Mouse (Mus musculus): Measurements from ENCODE around the gene Rmnd5b. TPM values are rescaled to one million over a fixed set of nuclear protein-coding genes. Genes with fewer than 3 reads are reported as not detected.
"Not testable (repeated sequence)": the region's sequence is repeated elsewhere in the genome, so short reads cannot be mapped to it uniquely, and the experiment has no call there.

Rmnd5b gene
- total RNA-seq, 2 experiments from 2014 or later: 60.0 to 62.6 TPM

GRCm38 (mm10) chr11:51649111-51649888 is 13.6 kb upstream of the Rmnd5b start:
- no peak for DNase-seq

- no peak for DNase-seq
Measured at GRCm38 (mm10) chr11:51648566-51648965, 12.9 kb upstream of the Rmnd5b start.

GRCm38 (mm10) chr11:51646751-51647667 is 11.3 kb upstream of the Rmnd5b start:
- no peak for DNase-seq

GRCm38 (mm10) chr11:51646245-51646644 is 10.5 kb upstream of the Rmnd5b start:
- DNase-seq: no peak

GRCm38 (mm10) chr11:51645293-51645692 is 9.6 kb upstream of the Rmnd5b start:
- DNase-seq: no peak

- DNase-seq: no peak
Measured at GRCm38 (mm10) chr11:51644217-51644616, 8.5 kb upstream of the Rmnd5b start.

- DNase-seq: no peak
Measured at GRCm38 (mm10) chr11:51643761-51644160, 8.1 kb upstream of the Rmnd5b start.

GRCm38 (mm10) chr11:51643202-51643601 is 7.5 kb upstream of the Rmnd5b start:
- no peak for DNase-seq

- DNase-seq: no peak
Measured at GRCm38 (mm10) chr11:51640748-51641147, 5.1 kb upstream of the Rmnd5b start.

GRCm38 (mm10) chr11:51638497-51638896 is 2.8 kb upstream of the Rmnd5b start:
- DNase-seq: no peak

GRCm38 (mm10) chr11:51637971-51638414 is 2.3 kb upstream of the Rmnd5b start:
- no peak for DNase-seq

GRCm38 (mm10) chr11:51636323-51636684 is 608 bp upstream of the Rmnd5b start:
- DNase-seq: no peak

- DNase-seq: no peak
Measured at GRCm38 (mm10) chr11:51635127-51635524, 570 bp downstream of the Rmnd5b start.

GRCm38 (mm10) chr11:51633721-51634120 is 2.0 kb downstream of the Rmnd5b start:
- no peak for DNase-seq

GRCm38 (mm10) chr11:51633200-51633599 is 2.5 kb downstream of the Rmnd5b start:
- DNase-seq: not testable (repeated sequence)

- DNase-seq: no peak
Measured at GRCm38 (mm10) chr11:51632130-51632753, 3.5 kb downstream of the Rmnd5b start.

GRCm38 (mm10) chr11:51629651-51630314 is 5.9 kb downstream of the Rmnd5b start:
- peak; percentile 70 to 72 for DNase-seq

GRCm38 (mm10) chr11:51627907-51628306 is 7.8 kb downstream of the Rmnd5b start:
- DNase-seq: no peak

GRCm38 (mm10) chr11:51627425-51627824 is 8.3 kb downstream of the Rmnd5b start:
- no peak for DNase-seq

- DNase-seq: no peak
Measured at GRCm38 (mm10) chr11:51625187-51625820, 10.4 kb downstream of the Rmnd5b start.

- DNase-seq: peak in 1 of 2 experiments; percentile 45
Measured at GRCm38 (mm10) chr11:51622971-51623491, 12.7 kb downstream of the Rmnd5b start.

- DNase-seq: no peak
Measured at GRCm38 (mm10) chr11:51621776-51622175, 13.9 kb downstream of the Rmnd5b start.
